Mouse (Mus musculus): Measurements from ENCODE around the gene Tmem132c. TPM values are rescaled to one million over a fixed set of nuclear protein-coding genes. Genes with fewer than 3 reads are reported as not detected.

Gene Tmem132c
- polyA plus RNA-seq, 1 experiment = 0.84 TPM

DNA sequence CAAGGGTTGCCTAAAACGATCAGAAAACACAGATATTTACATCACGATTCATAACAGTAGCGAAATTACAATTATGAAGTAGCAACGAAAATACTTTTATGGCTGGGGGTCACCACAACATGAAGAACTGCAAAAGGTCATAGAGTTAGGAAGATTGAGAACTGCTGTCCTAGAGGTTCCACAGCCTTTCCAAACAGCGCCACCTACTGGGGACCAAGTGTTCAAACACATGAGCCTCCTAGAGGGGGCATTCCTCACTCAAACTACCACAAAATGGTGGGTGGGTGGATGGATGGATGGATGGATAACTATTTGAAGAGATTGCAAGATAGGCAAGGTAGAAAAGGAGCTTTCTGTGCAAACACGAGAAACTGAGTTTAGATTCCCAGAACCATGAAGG, 270.0 kb downstream of the Tmem132c start:
- WGBS = 77% methylated on average over 6 of the region's 6 CpGs
- Histone ChIP-seq H3K4me3 (ENCODE audit: extremely low read depth, insufficient read depth, insufficient read length) (no peak overlapping the region), H3K27me3 (ENCODE audit: control insufficient read depth, insufficient read depth, low read length) (no peaks in the 10 kb centered on the region), H3K36me3 (ENCODE audit: control insufficient read depth, insufficient read depth, low read length) (no peaks in the 10 kb centered on the region), H3K27ac (ENCODE audit: insufficient read depth, low read length) (no peak overlapping the region), H3K4me1 (ENCODE audit: control insufficient read depth, insufficient read depth, insufficient read length) (no peaks in the 10 kb centered on the region)
- TF ChIP-seq CTCF (IDR thresholded peaks at IDR 0.05; ENCODE audit: extremely low read depth, insufficient read depth, insufficient read length, insufficient replicate concordance) (no peak), POLR2A (IDR thresholded peaks at IDR 0.05; ENCODE audit: low read depth, low read length) (no peak)
- no peak for DNase-seq (ENCODE audit: low read depth in 1 of 2, low spot score in 2 of 2)

DNA sequence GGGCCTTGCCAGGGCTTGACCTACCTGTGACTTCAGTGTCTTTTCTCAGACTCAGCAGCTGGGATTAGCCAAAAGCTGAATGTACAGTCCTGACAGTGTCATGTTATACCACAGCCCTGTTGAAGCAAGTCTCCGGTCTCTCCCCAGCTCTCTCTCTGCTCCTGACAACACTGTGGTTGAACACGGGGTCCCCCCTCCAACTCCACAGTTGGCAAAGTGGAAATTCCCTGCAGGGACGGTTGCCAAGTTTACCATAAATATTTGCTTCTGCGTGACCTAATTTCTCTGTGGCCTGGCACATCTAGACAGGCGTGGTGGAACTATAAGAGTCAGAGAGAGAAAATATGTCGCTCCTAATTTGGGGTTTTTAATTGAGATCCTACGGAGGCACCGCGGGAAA, 274.4 kb downstream of the Tmem132c start:
- WGBS = 85% methylated on average over 9 of the region's 9 CpGs
- Histone ChIP-seq H3K4me1 (ENCODE audit: control insufficient read depth, insufficient read depth, insufficient read length) (no peaks in the 10 kb centered on the region), H3K27ac (ENCODE audit: insufficient read depth, low read length) (no peak overlapping the region), H3K27me3 (ENCODE audit: control insufficient read depth, insufficient read depth, low read length) (no peaks in the 10 kb centered on the region), H3K4me3 (ENCODE audit: extremely low read depth, insufficient read depth, insufficient read length) (no peak overlapping the region), H3K36me3 (ENCODE audit: control insufficient read depth, insufficient read depth, low read length) (no peaks in the 10 kb centered on the region)
- no peak for TF ChIP-seq CTCF (IDR thresholded peaks at IDR 0.05; ENCODE audit: extremely low read depth, insufficient read depth, insufficient read length, insufficient replicate concordance)
- no peak for TF ChIP-seq POLR2A (IDR thresholded peaks at IDR 0.05; ENCODE audit: low read depth, low read length)
- no peak for DNase-seq (ENCODE audit: low read depth in 1 of 2, low spot score in 2 of 2)

DNA sequence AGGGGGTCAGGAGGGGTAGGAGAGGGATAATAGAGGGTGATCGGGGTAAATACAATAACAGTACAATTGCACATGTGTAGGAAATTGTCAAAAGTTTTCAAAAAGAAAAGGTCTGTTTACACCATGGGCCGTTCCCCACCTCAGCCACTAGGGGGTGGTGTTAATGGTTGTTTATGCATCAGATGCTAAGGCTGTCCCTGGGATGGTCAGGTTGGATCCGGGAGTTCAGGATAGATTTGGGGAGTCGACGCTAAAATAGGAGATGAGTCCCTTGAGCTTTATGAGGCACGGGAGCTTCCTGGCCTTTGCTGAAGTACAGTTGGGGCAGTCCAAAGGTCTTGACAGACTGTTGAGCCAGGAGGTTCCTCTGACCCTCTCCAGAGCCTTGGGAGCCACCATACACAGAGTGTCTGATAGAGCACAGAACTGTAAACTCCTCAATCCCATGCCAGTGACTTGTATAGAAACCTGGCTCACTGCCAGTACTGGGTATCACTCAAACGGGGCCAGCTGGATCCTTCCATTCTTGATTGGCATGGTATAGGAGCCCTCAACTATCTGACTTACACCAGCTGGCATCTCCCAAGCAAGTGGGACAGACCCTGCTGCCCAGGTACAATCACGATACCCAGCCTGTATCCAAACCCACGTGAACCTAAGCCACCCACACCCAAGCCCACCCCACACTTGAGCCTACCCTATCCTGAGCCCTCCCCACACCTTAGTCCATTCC, 281.3 kb downstream of the Tmem132c start:
- 57% methylated on average over 9 of the region's 9 CpGs for WGBS
- no peaks in the 10 kb centered on the region for H3K27me3 ChIP-seq (ENCODE audit: control insufficient read depth, insufficient read depth, low read length)
- TF ChIP-seq POLR2A (IDR thresholded peaks at IDR 0.05; ENCODE audit: low read depth, low read length) (no peak), CTCF (IDR thresholded peaks at IDR 0.05; ENCODE audit: extremely low read depth, insufficient read depth, insufficient read length, insufficient replicate concordance) (no peak)
- no peaks in the 10 kb centered on the region for H3K4me1 ChIP-seq (ENCODE audit: control insufficient read depth, insufficient read depth, insufficient read length)
- DNase-seq (ENCODE audit: low read depth in 1 of 2, low spot score in 2 of 2) = no peak
- H3K27ac ChIP-seq (ENCODE audit: insufficient read depth, low read length) = no peak overlapping the region
- H3K36me3 ChIP-seq (ENCODE audit: control insufficient read depth, insufficient read depth, low read length) = no peaks in the 10 kb centered on the region
- H3K4me3 ChIP-seq (ENCODE audit: extremely low read depth, insufficient read depth, insufficient read length) = no peak overlapping the region

DNA sequence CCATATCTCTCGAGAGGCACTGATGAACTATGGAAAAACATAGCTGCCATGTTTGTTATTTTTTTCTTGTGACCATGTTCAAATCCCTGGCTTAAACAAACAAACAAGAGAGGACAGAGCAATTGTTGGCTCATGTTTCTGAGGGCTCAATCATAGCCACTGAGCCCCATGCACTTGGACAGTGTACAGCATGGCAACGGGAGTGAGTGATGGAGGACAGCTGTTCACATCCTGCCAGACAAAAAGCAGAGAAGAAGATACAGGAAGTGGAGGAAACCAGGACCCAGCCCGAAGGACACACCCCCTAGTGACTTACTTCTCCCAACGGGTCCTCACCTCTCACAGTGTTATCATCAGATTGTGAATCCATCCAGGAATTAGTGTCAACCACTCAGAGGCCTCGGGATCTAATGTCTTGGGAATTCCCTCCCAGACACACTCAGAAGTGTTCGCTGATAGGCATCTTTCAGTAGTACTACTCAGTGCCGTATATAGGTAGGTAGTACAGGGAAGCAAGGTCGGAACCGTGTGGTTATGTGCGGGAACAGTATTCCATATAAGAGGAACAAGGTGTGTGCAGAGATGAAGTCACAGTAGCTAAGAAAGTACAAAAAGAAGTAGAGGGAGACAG, 285.9 kb downstream of the Tmem132c start:
- DNase-seq (ENCODE audit: low read depth in 1 of 2, low spot score in 2 of 2) = no peak
- no peak overlapping the region for H3K4me3 ChIP-seq (ENCODE audit: extremely low read depth, insufficient read depth, insufficient read length)
- no peaks in the 10 kb centered on the region for H3K36me3 ChIP-seq (ENCODE audit: control insufficient read depth, insufficient read depth, low read length)
- no peaks in the 10 kb centered on the region for H3K27me3 ChIP-seq (ENCODE audit: control insufficient read depth, insufficient read depth, low read length)
- WGBS = 79% methylated on average over 10 of the region's 10 CpGs
- no peak for TF ChIP-seq CTCF (IDR thresholded peaks at IDR 0.05; ENCODE audit: extremely low read depth, insufficient read depth, insufficient read length, insufficient replicate concordance)
- TF ChIP-seq POLR2A (IDR thresholded peaks at IDR 0.05; ENCODE audit: low read depth, low read length) = no peak
- no peak overlapping the region for H3K27ac ChIP-seq (ENCODE audit: insufficient read depth, low read length)
- H3K4me1 ChIP-seq (ENCODE audit: control insufficient read depth, insufficient read depth, insufficient read length) = no peaks in the 10 kb centered on the region

DNA sequence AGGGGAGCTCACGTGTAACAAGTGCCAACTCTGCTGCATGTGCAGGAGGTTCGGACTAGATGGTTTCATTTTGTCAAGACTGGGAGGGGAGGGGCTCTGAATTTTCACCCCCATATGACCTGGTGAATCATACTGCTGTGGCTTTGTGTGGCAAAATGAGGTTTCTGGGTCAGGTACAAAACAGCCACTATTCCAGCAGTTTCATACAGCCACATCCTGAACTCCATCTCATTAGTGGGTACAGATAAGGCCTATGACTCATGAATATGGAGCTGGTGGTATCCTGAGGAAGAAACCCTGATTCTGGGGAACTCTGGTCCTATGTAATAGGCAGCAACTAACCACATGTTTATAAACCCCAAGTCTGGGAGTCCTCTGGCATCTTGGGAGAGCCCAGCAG, 295.9 kb downstream of the Tmem132c start:
- Histone ChIP-seq H3K27me3 (ENCODE audit: control insufficient read depth, insufficient read depth, low read length) (no peaks in the 10 kb centered on the region), H3K4me1 (ENCODE audit: control insufficient read depth, insufficient read depth, insufficient read length) (no peaks in the 10 kb centered on the region), H3K4me3 (ENCODE audit: extremely low read depth, insufficient read depth, insufficient read length) (no peak overlapping the region; the same call in 1 of the 2 replicates), H3K27ac (ENCODE audit: insufficient read depth, low read length) (no peak overlapping the region), H3K36me3 (ENCODE audit: control insufficient read depth, insufficient read depth, low read length) (no peaks in the 10 kb centered on the region)
- no peak for DNase-seq (ENCODE audit: low read depth in 1 of 2, low spot score in 2 of 2)
- TF ChIP-seq CTCF (IDR thresholded peaks at IDR 0.05; ENCODE audit: extremely low read depth, insufficient read depth, insufficient read length, insufficient replicate concordance) (no peak), POLR2A (IDR thresholded peaks at IDR 0.05; ENCODE audit: low read depth, low read length) (no peak)
- 70% methylated on average over 2 of the region's 2 CpGs for WGBS

DNA sequence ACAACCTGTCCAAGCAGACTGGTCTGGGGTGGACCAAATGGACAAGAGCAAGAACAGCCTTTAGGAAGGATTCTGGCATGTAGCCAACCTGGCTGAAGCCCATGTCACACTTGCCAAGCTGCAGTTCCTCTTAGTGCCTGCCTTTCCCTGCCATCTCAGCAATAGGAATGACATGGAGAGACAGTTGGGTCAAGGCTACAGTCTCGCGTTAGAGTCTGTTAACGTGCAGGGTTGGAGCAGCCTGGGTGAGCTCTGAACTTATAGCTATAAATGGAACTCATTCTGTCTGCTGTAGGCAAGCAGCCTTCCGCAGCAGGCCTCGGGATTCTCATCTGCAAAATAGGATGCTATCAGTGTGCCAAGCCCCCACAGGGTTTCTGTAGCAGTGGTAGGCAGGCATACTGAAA, 305.0 kb downstream of the Tmem132c start:
- 88% methylated on average over 5 of the region's 5 CpGs for WGBS
- Histone ChIP-seq H3K27ac (ENCODE audit: insufficient read depth, low read length) (no peak overlapping the region), H3K36me3 (ENCODE audit: control insufficient read depth, insufficient read depth, low read length) (no peaks in the 10 kb centered on the region), H3K4me1 (ENCODE audit: control insufficient read depth, insufficient read depth, insufficient read length) (no peaks in the 10 kb centered on the region), H3K27me3 (ENCODE audit: control insufficient read depth, insufficient read depth, low read length) (no peaks in the 10 kb centered on the region), H3K4me3 (ENCODE audit: extremely low read depth, insufficient read depth, insufficient read length) (no peak overlapping the region)
- DNase-seq (ENCODE audit: low read depth in 1 of 2, low spot score in 2 of 2) = no peak
- no peak for TF ChIP-seq CTCF (IDR thresholded peaks at IDR 0.05; ENCODE audit: extremely low read depth, insufficient read depth, insufficient read length, insufficient replicate concordance)
- TF ChIP-seq POLR2A (IDR thresholded peaks at IDR 0.05; ENCODE audit: low read depth, low read length) = no peak

DNA sequence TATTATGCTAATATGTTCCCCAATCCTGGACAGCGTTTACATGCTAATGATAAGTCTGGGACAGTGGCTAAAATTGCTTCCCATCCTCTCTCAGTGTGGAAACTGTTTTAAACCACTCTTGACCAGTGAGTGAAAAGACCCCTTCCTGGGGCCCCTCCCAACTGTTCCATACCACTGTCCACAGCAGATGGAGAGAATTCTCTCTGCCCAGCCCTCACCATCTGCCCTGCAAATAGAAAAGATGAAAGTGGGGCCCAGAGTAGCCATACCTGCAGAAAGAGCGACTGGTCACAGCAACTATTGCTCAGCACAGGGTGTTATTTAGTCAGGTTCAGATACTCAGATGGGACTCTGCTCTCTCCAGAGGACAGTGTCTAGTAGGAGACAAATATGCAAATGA, 306.5 kb downstream of the Tmem132c start:
- no peak for TF ChIP-seq POLR2A (IDR thresholded peaks at IDR 0.05; ENCODE audit: low read depth, low read length)
- no peak for TF ChIP-seq CTCF (IDR thresholded peaks at IDR 0.05; ENCODE audit: extremely low read depth, insufficient read depth, insufficient read length, insufficient replicate concordance)
- Histone ChIP-seq H3K36me3 (ENCODE audit: control insufficient read depth, insufficient read depth, low read length) (no peaks in the 10 kb centered on the region), H3K4me1 (ENCODE audit: control insufficient read depth, insufficient read depth, insufficient read length) (no peaks in the 10 kb centered on the region), H3K27ac (ENCODE audit: insufficient read depth, low read length) (no peak overlapping the region), H3K27me3 (ENCODE audit: control insufficient read depth, insufficient read depth, low read length) (no peaks in the 10 kb centered on the region), H3K4me3 (ENCODE audit: extremely low read depth, insufficient read depth, insufficient read length) (no peak overlapping the region)
- DNase-seq (ENCODE audit: low read depth in 1 of 2, low spot score in 2 of 2) = no peak
- 83% methylated on average over 2 of the region's 2 CpGs for WGBS
